Mouse (Mus musculus): ENCODE data around the gene Nr2f1. TPM values are rescaled to one million over a fixed set of nuclear protein-coding genes. Genes with fewer than 3 reads are reported as not detected.

Gene Nr2f1
- polyA plus RNA-seq, 1 experiment from 2014 or later = 9.8 TPM

DNA sequence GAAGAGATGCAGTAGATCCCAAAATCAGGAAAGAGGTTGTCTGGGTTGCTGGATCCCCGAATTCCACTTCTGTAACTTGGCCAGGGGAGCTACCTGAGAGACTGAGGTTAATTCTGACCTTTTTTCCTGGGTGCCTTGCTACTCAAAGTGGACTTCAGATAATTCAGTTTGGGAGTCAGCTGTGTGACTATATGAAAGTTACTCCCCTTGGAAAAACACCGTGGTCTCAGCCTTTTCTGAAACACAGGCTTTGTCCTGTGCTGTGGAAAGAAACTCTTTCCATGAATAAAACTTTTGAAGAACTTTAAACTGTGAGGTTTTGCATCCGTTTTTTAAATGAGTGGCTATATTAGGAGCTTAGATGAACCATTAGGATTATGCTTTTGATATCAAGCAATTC lies 25.4 kb downstream of the Nr2f1 start:
- no peak overlapping the region for H3K4me3 ChIP-seq (replicated peaks; ENCODE audit: low read depth, low read length)
- DNase-seq (ENCODE audit: low spot score) (no peak), ATAC-seq (replicated peaks; ENCODE audit: low FRiP score, low read depth) (no peak)
- TF ChIP-seq CTCF (IDR thresholded peaks at IDR 0.05; ENCODE audit: low read depth) = no peak
- H3K4me2 ChIP-seq (ENCODE audit: low read length) = no peak overlapping the region
- no peak overlapping the region for H3K9ac ChIP-seq (ENCODE audit: low read depth, low read length)
- no peaks in the 10 kb centered on the region for H3K9me3 ChIP-seq (replicated peaks; ENCODE audit: low read length)
- H3K27me3 ChIP-seq (ENCODE audit: insufficient read depth, low read length) = peaks cover 66% of the 10 kb centered on the region
- H3K4me1 ChIP-seq (replicated peaks; ENCODE audit: insufficient read depth, low read length) = no peaks in the 10 kb centered on the region
- WGBS = 22% methylated on average over 3 of the region's 3 CpGs
- no peak overlapping the region for H3K27ac ChIP-seq
- H3K36me3 ChIP-seq (ENCODE audit: insufficient read depth, low read length) = no peaks in the 10 kb centered on the region

GRCm38 (mm10) chr13:78172861-78173260 lies 26.7 kb downstream of the Nr2f1 start:
- Histone ChIP-seq H3K27me3 (ENCODE audit: insufficient read depth, low read length) (peaks cover 59% of the 10 kb centered on the region), H3K4me1 (replicated peaks; ENCODE audit: insufficient read depth, low read length) (no peaks in the 10 kb centered on the region), H3K36me3 (ENCODE audit: insufficient read depth, low read length) (no peaks in the 10 kb centered on the region), H3K4me3 (replicated peaks; ENCODE audit: low read depth, low read length) (no peak overlapping the region), H3K27ac (no peak overlapping the region), H3K4me2 (ENCODE audit: low read length) (no peak overlapping the region), H3K9me3 (replicated peaks; ENCODE audit: low read length) (no peaks in the 10 kb centered on the region), H3K9ac (ENCODE audit: low read depth, low read length) (no peak overlapping the region)
- no peak for TF ChIP-seq CTCF (IDR thresholded peaks at IDR 0.05; ENCODE audit: low read depth)
- WGBS = 12% methylated on average over 3 of the region's 3 CpGs
- ATAC-seq (replicated peaks; ENCODE audit: low FRiP score, low read depth) = no peak
- DNase-seq (ENCODE audit: low spot score) = no peak

GRCm38 (mm10) chr13:78171984-78172636 lies 27.4 kb downstream of the Nr2f1 start:
- peaks cover 57% of the 10 kb centered on the region for H3K27me3 ChIP-seq (ENCODE audit: insufficient read depth, low read length)
- no peaks in the 10 kb centered on the region for H3K4me1 ChIP-seq (replicated peaks; ENCODE audit: insufficient read depth, low read length)
- no peaks in the 10 kb centered on the region for H3K36me3 ChIP-seq (ENCODE audit: insufficient read depth, low read length)
- no peak overlapping the region for H3K27ac ChIP-seq
- no peaks in the 10 kb centered on the region for H3K9me3 ChIP-seq (replicated peaks; ENCODE audit: low read length)
- no peak overlapping the region for H3K4me3 ChIP-seq (replicated peaks; ENCODE audit: low read depth, low read length)
- WGBS = 7% methylated on average over 17 of the region's 17 CpGs
- no peak for ATAC-seq (replicated peaks; ENCODE audit: low FRiP score, low read depth)
- H3K4me2 ChIP-seq (ENCODE audit: low read length) = no peak overlapping the region
- DNase-seq (ENCODE audit: low spot score) = no peak
- no peak for TF ChIP-seq CTCF (IDR thresholded peaks at IDR 0.05; ENCODE audit: low read depth)
- no peak overlapping the region for H3K9ac ChIP-seq (ENCODE audit: low read depth, low read length)

GRCm38 (mm10) chr13:78171320-78171719 lies 28.2 kb downstream of the Nr2f1 start:
- peaks cover 50% of the 10 kb centered on the region for H3K27me3 ChIP-seq (ENCODE audit: insufficient read depth, low read length)
- WGBS = 2% methylated on average over 15 of the region's 15 CpGs
- no peak for ATAC-seq (replicated peaks; ENCODE audit: low FRiP score, low read depth)

DNA sequence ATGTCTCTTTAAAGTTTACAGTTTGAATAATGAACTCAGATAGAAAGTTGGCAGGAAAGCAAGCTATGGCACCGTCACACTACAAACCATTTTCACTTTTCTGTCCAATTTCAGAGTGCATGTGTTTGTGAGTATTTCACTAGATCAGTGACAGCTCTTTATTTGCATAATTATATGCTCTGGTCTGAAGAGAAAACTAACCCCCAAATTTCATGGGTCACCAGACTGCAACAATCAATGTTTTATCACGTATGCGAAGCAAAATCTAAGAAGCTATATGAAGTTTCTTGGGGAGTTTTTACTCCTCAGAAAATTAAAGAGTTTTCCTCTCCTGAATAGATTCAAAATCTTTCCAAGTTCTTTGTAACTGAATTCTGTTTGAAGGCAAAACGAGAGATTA lies 31.4 kb downstream of the Nr2f1 start:
- no peak overlapping the region for H3K4me3 ChIP-seq (replicated peaks; ENCODE audit: low read depth, low read length)
- no peak overlapping the region for H3K4me2 ChIP-seq (ENCODE audit: low read length)
- no peaks in the 10 kb centered on the region for H3K9me3 ChIP-seq (replicated peaks; ENCODE audit: low read length)
- ATAC-seq (replicated peaks; ENCODE audit: low FRiP score, low read depth) = no peak
- H3K9ac ChIP-seq (ENCODE audit: low read depth, low read length) = no peak overlapping the region
- H3K27me3 ChIP-seq (ENCODE audit: insufficient read depth, low read length) = peaks cover 32% of the 10 kb centered on the region
- H3K36me3 ChIP-seq (ENCODE audit: insufficient read depth, low read length) = no peaks in the 10 kb centered on the region
- H3K27ac ChIP-seq = no peak overlapping the region
- no peaks in the 10 kb centered on the region for H3K4me1 ChIP-seq (replicated peaks; ENCODE audit: insufficient read depth, low read length)
- no peak for TF ChIP-seq CTCF (IDR thresholded peaks at IDR 0.05; ENCODE audit: low read depth)
- 51% methylated on average over 4 of the region's 4 CpGs for WGBS
- DNase-seq (ENCODE audit: low spot score) = no peak

More at GRCm38 (mm10) chr13:78171320-78171719, 28.2 kb downstream of the Nr2f1 start:
- Histone ChIP-seq H3K4me3 (replicated peaks; ENCODE audit: low read depth, low read length) (no peak overlapping the region), H3K27ac (no peak overlapping the region), H3K9ac (ENCODE audit: low read depth, low read length) (no peak overlapping the region), H3K4me1 (replicated peaks; ENCODE audit: insufficient read depth, low read length) (no peaks in the 10 kb centered on the region), H3K36me3 (ENCODE audit: insufficient read depth, low read length) (no peaks in the 10 kb centered on the region), H3K4me2 (ENCODE audit: low read length) (no peak overlapping the region), H3K9me3 (replicated peaks; ENCODE audit: low read length) (no peaks in the 10 kb centered on the region)
- no peak for DNase-seq (ENCODE audit: low spot score)
- TF ChIP-seq CTCF (IDR thresholded peaks at IDR 0.05; ENCODE audit: low read depth) = no peak

- ATAC-seq (replicated peaks; ENCODE audit: low FRiP score, low read depth) = no peak
- no peak for TF ChIP-seq CTCF (IDR thresholded peaks at IDR 0.05; ENCODE audit: low read depth)
- no peak overlapping the region for H3K27ac ChIP-seq
Measured at GRCm38 (mm10) chr13:78164941-78165340, 34.6 kb downstream of the Nr2f1 start.

More at GRCm38 (mm10) chr13:78164941-78165340, 34.6 kb downstream of the Nr2f1 start:
- DNase-seq (ENCODE audit: low spot score) = no peak
- Histone ChIP-seq H3K4me1 (replicated peaks; ENCODE audit: insufficient read depth, low read length) (no peaks in the 10 kb centered on the region), H3K9ac (ENCODE audit: low read depth, low read length) (no peak overlapping the region), H3K4me3 (replicated peaks; ENCODE audit: low read depth, low read length) (no peak overlapping the region), H3K9me3 (replicated peaks; ENCODE audit: low read length) (no peaks in the 10 kb centered on the region), H3K36me3 (ENCODE audit: insufficient read depth, low read length) (no peaks in the 10 kb centered on the region), H3K4me2 (ENCODE audit: low read length) (no peak overlapping the region), H3K27me3 (ENCODE audit: insufficient read depth, low read length) (peaks cover 10% of the 10 kb centered on the region)
